Mouse (Mus musculus) intestine, embryonic 14.5 days (tissue): ENCODE measurements around the gene Tom1l1. TPM values are rescaled to one million over a fixed set of nuclear protein-coding genes. Genes with fewer than 3 reads are reported as not detected.

Experiments
- ATAC-seq: fragments of 200-750 bp; cut with Nextera tagmentation; replicated peaks from 2 replicates; pipeline ENCODE4 v1.8.0; 2017; ENCODE audit warnings: low read depth, moderate number of reproducible peaks, moderate TSS enrichment, moderate library complexity; ENCODE audit not compliant: low FRiP score, low TSS enrichment
- DNase-seq: peaks from one replicate; pipeline ENCODE4 v3.0.0-alpha.2; 2018; ENCODE audit warnings: low spot score
- H3K27ac ChIP-seq: fragments of 300-500 bp; sonication (generic); 2 replicates; pipeline ENCODE4 v1.5.1; 2014; ENCODE audit warnings: low read depth, mild to moderate bottlenecking, control low read depth
- H3K27me3 ChIP-seq: fragments of 300-500 bp; sonication (generic); replicated peaks from 2 replicates; pipeline ENCODE4 v1.6.1; 2014; ENCODE audit warnings: low read length, control low read depth; ENCODE audit not compliant: control insufficient read depth, insufficient read depth
- H3K36me3 ChIP-seq: fragments of 300-500 bp; sonication (generic); 2 replicates; pipeline ENCODE4 v1.6.1; 2014; ENCODE audit warnings: low read length, control low read depth; ENCODE audit not compliant: control insufficient read depth, insufficient read depth
- H3K4me1 ChIP-seq: fragments of 300-500 bp; sonication (generic); replicated peaks from 2 replicates; pipeline ENCODE4 v1.6.1; 2014; ENCODE audit warnings: low read length, control low read depth, mixed read lengths; ENCODE audit not compliant: control insufficient read depth, insufficient read depth
- H3K4me2 ChIP-seq: fragments of 300-500 bp; sonication (generic); 2 replicates; pipeline ENCODE4 v1.6.1; 2014; ENCODE audit warnings: low read length
- H3K4me3 ChIP-seq: fragments of 300-500 bp; sonication (generic); 2 replicates; pipeline ENCODE4 v1.5.1; 2014; ENCODE audit warnings: low read depth, low read length, control low read depth, mixed read lengths
- H3K9ac ChIP-seq: fragments of 300-500 bp; sonication (generic); 2 replicates; pipeline ENCODE4 v1.6.1; 2014; ENCODE audit warnings: mild to moderate bottlenecking, low read length
- H3K9me3 ChIP-seq: fragments of 300-500 bp; sonication (generic); 2 replicates; pipeline ENCODE4 v1.6.1; 2016; ENCODE audit warnings: low read length, control low read depth; ENCODE audit not compliant: control insufficient read depth
- WGBS: fragments of 180-500 bp; shearing (Covaris S2); extraction: QIAGEN DNeasy Blood & Tissue Kit; methylation state at CpG from one replicate; pipeline ENCODE4 v1.1.7; 2014; 5-methylcytosine and 5-hydroxymethylcytosine counted together
- polyA plus RNA-seq: library from polyadenylated mRNA; unstranded; fragments of >200 nt; fragmentation: Nextera tagmentation; extraction: Ambion mirVana; gene quantifications from 2 replicates; pipeline ENCODE4 v1.2.1, GENCODE M21; 2014

Gene Tom1l1
- polyA plus RNA-seq, 1 experiment from 2014 or later: 42.2 TPM

- no peaks in the 10 kb centered on the region for H3K27me3 ChIP-seq
- peak overlapping the region; percentile 30 for H3K4me2 ChIP-seq
- 21% methylated on average over 10 of the region's 10 CpGs for WGBS
- H3K4me1 ChIP-seq: no peaks in the 10 kb centered on the region
- H3K27ac ChIP-seq: no peak overlapping the region
- no peak overlapping the region for H3K9ac ChIP-seq
- no peak overlapping the region for H3K4me3 ChIP-seq
- peak; percentile 81 for DNase-seq
- peak; percentile 87 for ATAC-seq
- no peaks in the 10 kb centered on the region for H3K36me3 ChIP-seq
- H3K9me3 ChIP-seq: no peaks in the 10 kb centered on the region
These were observed 9.5 kb upstream of the Tom1l1 start for GRCm38 (mm10) chr11:90697480-90698240.

- H3K27me3 ChIP-seq: no peaks in the 10 kb centered on the region
- no peak overlapping the region for H3K9ac ChIP-seq
- no peaks in the 10 kb centered on the region for H3K36me3 ChIP-seq
- no peak overlapping the region for H3K27ac ChIP-seq
- no peaks in the 10 kb centered on the region for H3K9me3 ChIP-seq
- H3K4me1 ChIP-seq: no peaks in the 10 kb centered on the region
- DNase-seq (no peak), ATAC-seq (no peak)
- no peak overlapping the region for H3K4me3 ChIP-seq
- 42% methylated on average over 9 of the region's 9 CpGs for whole genome bisulfite sequencing
- H3K4me2 ChIP-seq: no peak overlapping the region
These were observed 7.6 kb upstream of the Tom1l1 start for GRCm38 (mm10) chr11:90695811-90696210.

- ATAC-seq (no peak), DNase-seq (no peak)
- Histone ChIP-seq H3K36me3 (no peaks in the 10 kb centered on the region), H3K9me3 (no peaks in the 10 kb centered on the region), H3K4me2 (no peak overlapping the region), H3K27ac (no peak overlapping the region), H3K4me3 (no peak overlapping the region), H3K27me3 (no peaks in the 10 kb centered on the region), H3K9ac (no peak overlapping the region), H3K4me1 (no peaks in the 10 kb centered on the region)
- 48% methylated on average over 4 of the region's 4 CpGs for WGBS
These were observed 6.0 kb upstream of the Tom1l1 start for GRCm38 (mm10) chr11:90694206-90694605.

GRCm38 (mm10) chr11:90690361-90690760 is 2.2 kb upstream of the Tom1l1 start:
- Histone ChIP-seq H3K27me3 (no peaks in the 10 kb centered on the region), H3K9ac (no peak overlapping the region), H3K4me1 (no peaks in the 10 kb centered on the region), H3K4me2 (no peak overlapping the region), H3K4me3 (no peak overlapping the region), H3K27ac (no peak overlapping the region), H3K9me3 (no peaks in the 10 kb centered on the region), H3K36me3 (no peaks in the 10 kb centered on the region)
- WGBS: 60% methylated on average over 6 of the region's 6 CpGs
- ATAC-seq (no peak), DNase-seq (no peak)

- no peak overlapping the region; the same call in 1 of the 2 replicates for H3K27ac ChIP-seq
- DNase-seq (no peak), ATAC-seq (peak; percentile 57)
- WGBS: under 1% methylated on average over 17 of the region's 17 CpGs
- H3K9ac ChIP-seq: peak overlapping the region; percentile 59
- H3K4me3 ChIP-seq: peak overlapping the region; percentile 69
- no peaks in the 10 kb centered on the region for H3K9me3 ChIP-seq
- no peaks in the 10 kb centered on the region for H3K4me1 ChIP-seq
- H3K36me3 ChIP-seq: peaks cover 15% of the 10 kb centered on the region
- no peaks in the 10 kb centered on the region for H3K27me3 ChIP-seq
- H3K4me2 ChIP-seq: peak overlapping the region; percentile 71
These were observed 1.1 kb downstream of the Tom1l1 start for GRCm38 (mm10) chr11:90687040-90687439.

GRCm38 (mm10) chr11:90686287-90687025 is 1.7 kb downstream of the Tom1l1 start:
- Histone ChIP-seq H3K4me3 (peak overlapping the region; percentile 69), H3K4me1 (no peaks in the 10 kb centered on the region), H3K27ac (no peak overlapping the region), H3K9ac (peak overlapping the region; percentile 59; the same call in 1 of the 2 replicates), H3K4me2 (peak overlapping the region; percentile 71), H3K9me3 (no peaks in the 10 kb centered on the region), H3K36me3 (peaks cover 16% of the 10 kb centered on the region), H3K27me3 (no peaks in the 10 kb centered on the region)
- 68% methylated on average over 13 of the region's 13 CpGs for WGBS
- DNase-seq (no peak), ATAC-seq (peak; percentile 23; the same call in 1 of the 2 replicates)

DNA sequence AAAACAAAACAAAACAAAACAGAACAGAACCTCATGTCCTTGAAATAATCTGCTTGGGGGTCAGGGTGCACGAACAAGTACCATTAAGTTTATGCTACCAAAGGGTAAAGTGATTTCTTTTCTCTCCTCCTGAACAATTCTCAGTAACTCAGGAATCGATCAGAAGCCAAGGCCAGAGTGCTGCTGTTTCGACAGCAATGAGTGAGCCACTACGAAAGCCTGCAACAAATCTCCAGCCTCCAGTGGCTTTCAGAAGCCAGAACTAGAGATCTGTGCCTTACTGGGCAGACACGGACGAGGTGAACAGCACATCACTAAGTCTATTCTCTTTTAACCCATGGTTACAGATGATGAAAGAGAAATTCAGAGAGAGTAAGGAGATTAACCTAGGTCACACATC is 3.0 kb downstream of the Tom1l1 start:
- H3K4me1 ChIP-seq: no peaks in the 10 kb centered on the region
- no peak overlapping the region for H3K4me2 ChIP-seq
- ATAC-seq: no peak
- no peak for DNase-seq
- no peak overlapping the region for H3K4me3 ChIP-seq
- no peak overlapping the region for H3K27ac ChIP-seq
- H3K36me3 ChIP-seq: peaks cover 22% of the 10 kb centered on the region
- no peaks in the 10 kb centered on the region for H3K9me3 ChIP-seq
- whole genome bisulfite sequencing: 73% methylated on average over 6 of the region's 6 CpGs
- no peaks in the 10 kb centered on the region for H3K27me3 ChIP-seq
- no peak overlapping the region for H3K9ac ChIP-seq

GRCm38 (mm10) chr11:90684765-90685164 is 3.4 kb downstream of the Tom1l1 start:
- DNase-seq (no peak), ATAC-seq (no peak)
- H3K4me3 ChIP-seq: no peak overlapping the region
- no peaks in the 10 kb centered on the region for H3K9me3 ChIP-seq
- H3K27ac ChIP-seq: no peak overlapping the region
- H3K36me3 ChIP-seq: peaks cover 22% of the 10 kb centered on the region
- H3K9ac ChIP-seq: no peak overlapping the region
- no peak overlapping the region for H3K4me2 ChIP-seq
- no peaks in the 10 kb centered on the region for H3K27me3 ChIP-seq
- 72% methylated on average over 6 of the region's 6 CpGs for WGBS
- H3K4me1 ChIP-seq: no peaks in the 10 kb centered on the region
